14 mouse cellular contexts compared by ENCODE assay signal in genomic region chr7:27475596-27475995, GRCm38 (mm10). TPM values are rescaled to one million over a fixed set of nuclear protein-coding genes. Genes with fewer than 3 reads are reported as not detected.
DNase-seq lines count a peak whose midpoint lies in the region; ATAC-seq and TF ChIP-seq lines count a peak whose summit lies in the region.
"Had no signal": no experiment of that assay in that cellular context is flagged by ENCODE, and none has a peak within 500 bp of the region (broad histone marks: within the 10 kb centered on the region; RNA-seq: fewer than 3 reads in every experiment).

No protein-coding gene starts in this region.

- intact Hi-C loops in heart, adult 2 months (cut with DNase I) = loop anchor here (2.0 to 10.0 kb wide), 2 partner anchors 33 to 311 kb away; partner anchors contain the start of gene Egln2

- H3K9ac ChIP-seq in heart, adult 2 months (ENCODE audit: low read depth, low read length) = no peak overlapping the region
- no peak overlapping the region for H3K9ac ChIP-seq in kidney, postnatal 0 days (ENCODE audit: low read depth, low read length)
- no peak overlapping the region for H3K9ac ChIP-seq in embryonic facial prominence, embryonic 13.5 days
- peak overlapping the region; percentile 76 for H3K9ac ChIP-seq in liver, embryonic 14.5 days (replicated peaks)

- no peak overlapping the region for H3K4me3 ChIP-seq in heart, adult 2 months
- H3K4me3 ChIP-seq in kidney, postnatal 0 days (replicated peaks; ENCODE audit: low read depth, low read length) = no peak overlapping the region
- peak overlapping the region; percentile 75; the same call in 1 of the 2 replicates for H3K4me3 ChIP-seq in embryonic facial prominence, embryonic 13.5 days
- peak overlapping the region; percentile 34 to 67 for H3K4me3 ChIP-seq in liver, embryonic 14.5 days (ENCODE audit: insufficient read depth in 1 of 2, low read depth in 2 of 2, low read length in 2 of 2)

- no peaks in the 10 kb centered on the region for H3K79me2 ChIP-seq in heart, adult 2 months (replicated peaks; ENCODE audit: control insufficient read depth, insufficient read depth, low read length)

- H3K27me3 ChIP-seq in heart, adult 2 months (ENCODE audit: control insufficient read depth, insufficient read depth, low read length) = no peaks in the 10 kb centered on the region
- H3K27me3 ChIP-seq in kidney, postnatal 0 days (ENCODE audit: insufficient read depth, low read length) = no peaks in the 10 kb centered on the region
- no peaks in the 10 kb centered on the region for H3K27me3 ChIP-seq in embryonic facial prominence, embryonic 13.5 days
- H3K27me3 ChIP-seq in liver, embryonic 14.5 days (ENCODE audit: control insufficient read depth, insufficient read depth, low read length) = no peaks in the 10 kb centered on the region
- H3K27me3 ChIP-seq: embryonic facial prominence, embryonic 12.5 days had no signal

- TF ChIP-seq CTCF in heart, adult 2 months (IDR thresholded peaks at IDR 0.05) = no peak
- no peak for TF ChIP-seq CTCF in kidney, postnatal 0 days (IDR thresholded peaks at IDR 0.05; ENCODE audit: low read depth)
- no peak for TF ChIP-seq CTCF in liver, embryonic 14.5 days (IDR thresholded peaks at IDR 0.05; ENCODE audit: low read depth)

- H3K36me3 ChIP-seq in heart, adult 2 months (ENCODE audit: control insufficient read depth, insufficient read depth, low read length) = peaks cover 2% of the 10 kb centered on the region; the same call in 1 of the 2 replicates
- peaks cover 5% of the 10 kb centered on the region; the same call in 1 of the 2 replicates for H3K36me3 ChIP-seq in kidney, postnatal 0 days (ENCODE audit: insufficient read depth, low read length)
- H3K36me3 ChIP-seq in embryonic facial prominence, embryonic 13.5 days = peaks cover 30% of the 10 kb centered on the region
- peaks cover 18% of the 10 kb centered on the region for H3K36me3 ChIP-seq in liver, embryonic 14.5 days (replicated peaks; ENCODE audit: control insufficient read depth, insufficient read depth, low read depth)

- peak overlapping the region; percentile 89; the same call in 1 of the 2 replicates for H3K27ac ChIP-seq in heart, adult 2 months
- no peak overlapping the region for H3K27ac ChIP-seq in kidney, postnatal 0 days
- H3K27ac ChIP-seq in embryonic facial prominence, embryonic 13.5 days = 0 out of 2 replicates have a peak overlapping the region, but pooled peaks have one; percentile 94
- peak overlapping the region; percentile 76; the same call in 1 of the 2 replicates for H3K27ac ChIP-seq in liver, embryonic 14.5 days

- no peak for TF ChIP-seq EP300 in heart, adult 2 months (IDR thresholded peaks at IDR 0.05; ENCODE audit: insufficient read depth, low read depth, low read length)
- no peak for TF ChIP-seq EP300 in liver, embryonic 14.5 days (IDR thresholded peaks at IDR 0.05; ENCODE audit: low read depth)

- WGBS in heart, adult 2 months = 85% methylated on average over 2 of the region's 2 CpGs
- 91% methylated on average over 2 of the region's 2 CpGs for WGBS in kidney, postnatal 0 days
- WGBS in embryonic facial prominence, embryonic 13.5 days = 83% methylated on average over 2 of the region's 2 CpGs
- 82% methylated on average over 2 of the region's 2 CpGs for WGBS in liver, embryonic 14.5 days (ENCODE audit: insufficient replicate concordance)

- peaks cover 4% of the 10 kb centered on the region for H3K4me1 ChIP-seq in heart, adult 2 months (ENCODE audit: control insufficient read depth, insufficient read depth, low read length)
- H3K4me1 ChIP-seq in kidney, postnatal 0 days (replicated peaks; ENCODE audit: insufficient read depth, low read length) = peaks cover 6% of the 10 kb centered on the region
- peaks cover 29% of the 10 kb centered on the region for H3K4me1 ChIP-seq in embryonic facial prominence, embryonic 13.5 days
- H3K4me1 ChIP-seq in liver, embryonic 14.5 days (replicated peaks; ENCODE audit: control insufficient read depth in 2 of 2, insufficient read depth in 2 of 2, low read length in 1 of 2) = peaks cover 27 to 43% of the 10 kb centered on the region in 2 experiments

- no peak for TF ChIP-seq POLR2A in heart, adult 2 months (IDR thresholded peaks at IDR 0.05; ENCODE audit: insufficient read depth, low read depth, low read length)

- DNase-seq in heart, adult 2 months = no peak
- no peak for DNase-seq in heart, adult 9 months (ENCODE audit: low spot score in 2 of 2)
- no peak for DNase-seq in kidney, postnatal 0 days (ENCODE audit: low spot score)
- DNase-seq in kidney, postnatal 10 days = no peak
- no peak for DNase-seq in liver, embryonic 14.5 days (ENCODE audit: low read depth in 3 of 3, low spot score in 3 of 3)
- DNase-seq in urinary bladder, adult 2 months (ENCODE audit: low spot score) = no peak
- no peak for DNase-seq in cerebellum, postnatal 4 days (ENCODE audit: low spot score in 2 of 2)
- DNase-seq: gastrocnemius, postnatal 14 days; right cerebral cortex, postnatal 25 days; thymus, postnatal 25 days had no signal

- no peaks in the 10 kb centered on the region for H3K9me3 ChIP-seq in kidney, postnatal 0 days (replicated peaks; ENCODE audit: low read length)
- H3K9me3 ChIP-seq in embryonic facial prominence, embryonic 13.5 days = no peaks in the 10 kb centered on the region
- no peaks in the 10 kb centered on the region for H3K9me3 ChIP-seq in liver, embryonic 14.5 days (ENCODE audit: control insufficient read depth, low read length)
- H3K9me3 ChIP-seq: embryonic facial prominence, embryonic 12.5 days had no signal

- ATAC-seq in kidney, postnatal 0 days (replicated peaks; ENCODE audit: low FRiP score, low read depth) = no peak
- ATAC-seq in embryonic facial prominence, embryonic 13.5 days (ENCODE audit: insufficient number of reproducible peaks, insufficient read depth, low FRiP score, low TSS enrichment, low read depth) = no peak
- ATAC-seq in liver, embryonic 14.5 days (ENCODE audit: insufficient read depth) = no peak
- ATAC-seq: activated CD4-positive, CD25-positive, alpha-beta regulatory T cell, adult 4 months; CD4-positive, CD25-positive, alpha-beta regulatory T cell, adult 4 months had no signal

- peak overlapping the region; percentile 63; the same call in 1 of the 2 replicates for H3K4me2 ChIP-seq in kidney, postnatal 0 days (ENCODE audit: low read length)
- peak overlapping the region; percentile 66 for H3K4me2 ChIP-seq in embryonic facial prominence, embryonic 13.5 days
- peak overlapping the region; percentile 74 for H3K4me2 ChIP-seq in liver, embryonic 14.5 days (ENCODE audit: low read depth)

RNA-seq across cellular contexts. Expression of gene Sertad3, which starts 2.0 kb away (rescaled TPM):
- 1 to 10 TPM; 3.5 to 6.2 TPM for total RNA-seq in heart, adult 2 months (2021)
- 6.9 TPM in 2 replicates for polyA plus RNA-seq in heart, adult 2 months (2012; rRNA removed)
- polyA plus RNA-seq in kidney, postnatal 0 days (2015; fragmentation: Nextera tagmentation; extraction: Ambion mirVana) = 24.0 and 25.3 TPM in 2 replicates
- 33.6 and 38.2 TPM in 2 replicates for polyA plus RNA-seq in embryonic facial prominence, embryonic 13.5 days (2015; fragmentation: Nextera tagmentation; extraction: Ambion mirVana)
- 22.6 and 24.0 TPM in 2 replicates for polyA plus RNA-seq in liver, embryonic 14.5 days (2012; rRNA removed)
- 22.5 and 25.3 TPM in 2 replicates for polyA plus RNA-seq in liver, embryonic 14.5 days (2014; fragmentation: Nextera tagmentation; extraction: Ambion mirVana)
- polyA plus RNA-seq in urinary bladder, adult 2 months (2012; rRNA removed) = 22.0 and 29.1 TPM in 2 replicates

RNA-seq across cellular contexts. Expression of gene Sertad1, which starts 11.1 kb away (rescaled TPM):
- 10 to 100 TPM in 1 of 2 experiments, 1 to 10 TPM in 1; 7.6 to 10.2 TPM for total RNA-seq in heart, adult 2 months (2021)
- 12.2 and 14.0 TPM in 2 replicates for polyA plus RNA-seq in heart, adult 2 months (2012; rRNA removed)
- 41.6 and 44.3 TPM in 2 replicates for polyA plus RNA-seq in kidney, postnatal 0 days (2015; fragmentation: Nextera tagmentation; extraction: Ambion mirVana)
- 34.7 and 40.1 TPM in 2 replicates for polyA plus RNA-seq in embryonic facial prominence, embryonic 13.5 days (2015; fragmentation: Nextera tagmentation; extraction: Ambion mirVana)
- polyA plus RNA-seq in liver, embryonic 14.5 days (2012; rRNA removed) = 9.9 and 13.5 TPM in 2 replicates
- polyA plus RNA-seq in liver, embryonic 14.5 days (2014; fragmentation: Nextera tagmentation; extraction: Ambion mirVana) = 19.7 and 20.3 TPM in 2 replicates
- 36.2 and 37.2 TPM in 2 replicates for polyA plus RNA-seq in urinary bladder, adult 2 months (2012; rRNA removed)

RNA-seq across cellular contexts. Expression of gene Prx, which starts 23.5 kb away (rescaled TPM):
- total RNA-seq in heart, adult 2 months (2021) = under 1 TPM; 0.59 to 0.81 TPM
- 0.59 and 0.61 TPM in 2 replicates for polyA plus RNA-seq in heart, adult 2 months (2012; rRNA removed)
- 4.1 and 4.7 TPM in 2 replicates for polyA plus RNA-seq in kidney, postnatal 0 days (2015; fragmentation: Nextera tagmentation; extraction: Ambion mirVana)
- 5.8 and 6.3 TPM in 2 replicates for polyA plus RNA-seq in embryonic facial prominence, embryonic 13.5 days (2015; fragmentation: Nextera tagmentation; extraction: Ambion mirVana)
- polyA plus RNA-seq in liver, embryonic 14.5 days (2012; rRNA removed) = 0.55 and 0.73 TPM in 2 replicates
- 0.23 and 0.29 TPM in 2 replicates for polyA plus RNA-seq in liver, embryonic 14.5 days (2014; fragmentation: Nextera tagmentation; extraction: Ambion mirVana)
- polyA plus RNA-seq in urinary bladder, adult 2 months (2012; rRNA removed) = 4.6 and 4.9 TPM in 2 replicates

RNA-seq across cellular contexts. Expression of gene Blvrb, which starts 27.8 kb away (rescaled TPM):
- 10 to 100 TPM; 29.9 to 31.7 TPM for total RNA-seq in heart, adult 2 months (2021)
- polyA plus RNA-seq in heart, adult 2 months (2012; rRNA removed) = 41.7 and 46.2 TPM in 2 replicates
- polyA plus RNA-seq in kidney, postnatal 0 days (2015; fragmentation: Nextera tagmentation; extraction: Ambion mirVana) = 33.4 and 40.1 TPM in 2 replicates
- 46.1 and 52.9 TPM in 2 replicates for polyA plus RNA-seq in embryonic facial prominence, embryonic 13.5 days (2015; fragmentation: Nextera tagmentation; extraction: Ambion mirVana)
- polyA plus RNA-seq in liver, embryonic 14.5 days (2012; rRNA removed) = 673 and 878 TPM in 2 replicates
- polyA plus RNA-seq in liver, embryonic 14.5 days (2014; fragmentation: Nextera tagmentation; extraction: Ambion mirVana) = 1,114 and 1,162 TPM in 2 replicates
- polyA plus RNA-seq in urinary bladder, adult 2 months (2012; rRNA removed) = 46.5 and 51.3 TPM in 2 replicates

RNA-seq across cellular contexts. Expression of gene Sptbn4, which starts 28.1 kb away (rescaled TPM):
- under 1 TPM; 0.18 to 0.20 TPM for total RNA-seq in heart, adult 2 months (2021)
- 0.23 and 0.44 TPM in 2 replicates for polyA plus RNA-seq in heart, adult 2 months (2012; rRNA removed)
- 0.17 and 0.28 TPM in 2 replicates for polyA plus RNA-seq in kidney, postnatal 0 days (2015; fragmentation: Nextera tagmentation; extraction: Ambion mirVana)
- 0.56 and 0.73 TPM in 2 replicates for polyA plus RNA-seq in embryonic facial prominence, embryonic 13.5 days (2015; fragmentation: Nextera tagmentation; extraction: Ambion mirVana)
- polyA plus RNA-seq in liver, embryonic 14.5 days (2012; rRNA removed) = 0.06 TPM in 2 replicates
- 0.05 and 0.06 TPM in 2 replicates for polyA plus RNA-seq in liver, embryonic 14.5 days (2014; fragmentation: Nextera tagmentation; extraction: Ambion mirVana)
- polyA plus RNA-seq in urinary bladder, adult 2 months (2012; rRNA removed) = 0.53 and 0.74 TPM in 2 replicates

Comparison
In these comparisons a context has a peak if more than half of its experiments do, and no peak if none do; other contexts are left out.
1. H3K4me3 ChIP-seq: peak in embryonic facial prominence, embryonic 13.5 days (single experiment) and liver, embryonic 14.5 days (2 of 2); none in heart, adult 2 months (single experiment) and kidney, postnatal 0 days (single experiment).
2. Peak in every context shown above with its lines, with median percentiles within 50 percentile points of each other: H3K4me2 ChIP-seq.